Mouse (Mus musculus) layer of hippocampus, adult 9-10 months (tissue): ENCODE measurements at regions not wholly inside any gene's neighbourhood (a gene's known extent, or its start where the extent isn't known, plus 50 kb on each side); places are given as distances from the start of the nearest gene placed in this dataset.

ENCODE experiments used
- DNase-seq: peaks from one replicate; pipeline ENCODE4 v3.0.0; 2022; ENCODE audit warnings: low spot score

- no peak for DNase-seq
These were observed 359.4 kb upstream of the Cdh11 start for GRCm38 (mm10) chr8:103144835-103145234.

DNA sequence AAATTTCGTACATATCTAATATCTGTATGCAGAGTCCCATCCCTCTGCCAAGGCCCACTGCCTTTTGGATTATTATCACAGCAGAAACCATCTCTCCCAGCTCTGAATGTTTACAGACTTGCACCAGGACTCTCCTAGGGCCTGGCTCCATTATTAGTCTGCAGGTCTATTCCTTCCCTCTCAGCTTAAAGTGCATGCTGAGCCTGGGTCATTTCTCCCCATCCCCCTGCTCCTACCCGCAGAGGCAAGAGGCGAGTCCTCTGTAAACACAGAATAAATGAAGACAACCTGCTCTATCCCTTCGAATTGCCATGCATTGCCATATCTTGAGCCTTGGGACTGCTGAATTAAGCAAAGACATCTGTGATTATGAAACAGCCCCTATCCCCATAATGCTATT, 362.6 kb upstream of the Cdh11 start:
- DNase-seq, result no peak

DNA sequence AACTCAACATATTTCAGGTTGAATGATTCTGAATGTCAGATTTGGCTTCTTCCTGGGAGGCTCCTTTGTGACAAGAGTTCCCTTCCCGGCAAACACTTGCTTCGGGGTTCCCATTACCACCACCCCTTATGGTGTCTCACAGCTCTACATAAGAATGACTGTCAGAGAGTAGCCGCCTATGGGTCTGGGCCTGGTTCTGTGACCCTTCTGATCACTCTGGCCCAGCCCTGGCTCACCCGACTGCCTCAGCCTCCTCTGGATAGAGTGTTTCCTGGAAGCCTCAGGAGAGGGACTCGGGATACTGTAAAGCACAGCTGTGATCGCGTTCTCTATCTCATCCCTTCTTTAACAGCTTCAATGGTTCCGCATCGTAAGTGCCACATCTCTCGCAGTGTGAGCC, 363.0 kb upstream of the Cdh11 start:
- DNase-seq, result no peak

GRCm38 (mm10) chr8:103166623-103167316, 381.3 kb upstream of the Cdh11 start:
- DNase-seq, result no peak

- DNase-seq, result no peak
These were observed 387.9 kb upstream of the Cdh11 start for GRCm38 (mm10) chr8:103173313-103173712.

- no peak for DNase-seq
These were observed 388.5 kb upstream of the Cdh11 start for GRCm38 (mm10) chr8:103173803-103174429.

GRCm38 (mm10) chr8:103180661-103181060, 395.2 kb upstream of the Cdh11 start:
- no peak for DNase-seq

DNA sequence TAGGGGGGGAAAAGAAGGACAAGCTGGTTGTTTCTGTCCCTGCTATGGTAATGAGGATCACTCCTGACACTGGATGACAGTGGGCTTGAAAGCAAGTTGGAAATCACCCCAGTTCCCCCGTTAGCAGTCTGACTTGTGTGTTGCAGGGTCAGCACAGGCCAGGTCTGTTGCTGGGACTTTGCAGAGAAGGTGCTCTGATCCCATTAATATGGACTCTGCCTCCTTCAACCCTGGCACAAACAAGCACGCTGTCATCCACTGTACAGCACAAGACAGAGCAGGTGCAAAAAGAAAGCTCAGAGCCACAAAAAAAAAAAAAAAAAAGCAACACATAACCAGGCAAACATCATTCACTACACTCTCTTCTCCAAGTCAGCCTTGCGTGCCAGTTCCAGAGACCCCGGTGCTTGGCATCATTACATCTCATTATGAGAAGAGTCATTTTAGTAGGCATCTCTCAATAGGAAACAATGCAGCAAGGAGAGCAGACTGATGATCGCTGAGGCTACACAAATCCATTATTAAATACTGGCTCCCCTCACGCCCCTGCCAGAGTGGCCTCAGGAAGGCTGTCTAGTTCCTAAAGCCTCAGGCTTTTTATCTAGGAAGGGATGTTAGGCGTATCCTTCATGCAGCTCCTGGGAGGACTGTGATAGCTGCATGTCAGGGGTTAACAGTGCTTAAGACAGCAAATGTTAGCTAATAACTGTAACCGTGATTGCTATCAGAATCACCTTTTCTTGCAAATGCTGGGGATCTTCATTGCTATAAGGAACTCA, 403.5 kb upstream of the Cdh11 start:
- no peak for DNase-seq

- DNase-seq, result no peak
These were observed 412.8 kb upstream of the Cdh11 start for GRCm38 (mm10) chr8:103198251-103198650.

- DNase-seq, result no peak
These were observed 414.5 kb upstream of the Cdh11 start for GRCm38 (mm10) chr8:103199696-103200615.

DNA sequence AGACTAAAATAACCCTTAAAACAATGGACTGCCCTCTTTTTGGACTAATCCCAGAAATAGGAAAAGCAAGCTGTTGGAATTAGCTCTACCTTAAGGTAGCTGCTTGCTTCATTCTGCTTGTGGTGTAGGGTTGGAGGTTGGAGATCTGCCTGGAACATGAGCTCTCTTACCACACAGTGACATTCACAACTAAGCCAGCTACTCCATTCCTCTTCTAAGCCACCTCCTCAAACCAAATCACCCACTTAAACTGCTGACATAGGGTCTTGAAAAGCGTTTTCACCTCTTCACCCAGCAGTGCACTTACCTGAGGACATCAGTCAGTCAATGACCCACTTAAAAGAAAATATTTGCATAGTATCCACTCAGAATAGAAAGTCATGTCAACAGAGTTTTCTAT, 418.3 kb upstream of the Cdh11 start:
- no peak for DNase-seq

DNA sequence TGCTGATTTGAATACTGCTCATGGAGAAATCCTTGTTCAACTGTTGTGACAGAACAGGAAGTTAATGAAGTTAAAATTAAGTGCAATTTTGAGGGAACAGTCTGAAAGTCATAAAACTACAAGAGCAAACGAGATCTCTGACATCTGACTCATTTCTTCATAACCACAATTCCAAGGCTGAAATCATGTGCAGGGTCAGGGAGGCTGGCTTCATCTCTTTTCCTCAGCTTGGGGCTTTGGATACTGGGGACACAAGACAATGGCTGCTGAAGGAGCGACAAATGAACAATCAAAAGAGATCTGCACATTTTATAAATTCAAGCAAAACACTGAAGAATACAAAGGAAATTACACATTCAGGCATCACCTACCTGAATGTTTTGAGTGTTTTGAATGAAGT, 429.2 kb upstream of the Cdh11 start:
- no peak for DNase-seq

- no peak for DNase-seq
These were observed 445.5 kb upstream of the Cdh11 start for GRCm38 (mm10) chr8:103230741-103231475.

- DNase-seq, result no peak
These were observed 448.9 kb upstream of the Cdh11 start for GRCm38 (mm10) chr8:103234374-103234773.

DNA sequence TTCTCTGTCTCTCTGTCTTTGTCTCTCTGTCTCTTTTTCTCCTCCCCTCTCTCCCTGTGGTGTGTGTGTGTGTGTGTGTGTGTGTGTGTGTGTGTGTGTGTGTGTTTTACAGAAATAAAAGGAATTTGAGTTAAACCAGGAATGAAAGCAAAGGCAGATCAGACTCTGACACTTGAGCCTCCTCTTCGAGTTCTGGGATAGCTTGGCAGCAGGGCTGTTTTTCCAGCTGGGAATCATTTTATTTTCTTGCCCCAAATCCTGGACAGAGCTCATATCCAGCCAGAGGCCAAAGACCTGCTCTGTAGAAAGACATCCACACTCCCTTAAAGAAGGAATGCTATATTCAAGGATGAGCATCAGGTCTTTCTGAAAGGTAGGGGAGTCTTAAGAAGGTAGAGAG, 450.2 kb upstream of the Cdh11 start:
- DNase-seq, result no peak

DNA sequence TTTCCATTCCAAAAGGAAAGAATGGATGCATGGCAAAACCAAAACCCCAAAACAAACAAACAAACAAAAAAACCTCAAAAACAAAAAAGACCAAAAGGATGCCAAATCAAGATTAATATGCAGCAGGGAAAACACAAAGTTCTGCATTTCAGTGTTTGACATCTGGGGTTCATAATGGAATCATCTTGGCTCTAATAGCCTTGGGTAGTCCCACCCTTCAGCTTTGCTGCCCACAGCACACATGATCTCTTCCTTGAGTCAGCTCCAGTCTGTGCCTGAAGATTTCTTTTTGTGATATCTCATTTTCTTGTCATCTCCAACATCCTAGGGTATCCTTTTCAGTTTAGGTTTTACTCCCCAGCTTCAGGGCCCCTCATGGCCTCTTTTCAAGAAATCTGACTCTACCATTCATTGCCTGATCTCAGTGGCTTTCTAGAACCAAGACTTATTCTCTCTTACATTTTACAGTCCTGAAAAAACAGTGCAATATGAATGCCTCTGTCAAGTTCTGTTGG, 453.1 kb upstream of the Cdh11 start:
- no peak for DNase-seq

DNA sequence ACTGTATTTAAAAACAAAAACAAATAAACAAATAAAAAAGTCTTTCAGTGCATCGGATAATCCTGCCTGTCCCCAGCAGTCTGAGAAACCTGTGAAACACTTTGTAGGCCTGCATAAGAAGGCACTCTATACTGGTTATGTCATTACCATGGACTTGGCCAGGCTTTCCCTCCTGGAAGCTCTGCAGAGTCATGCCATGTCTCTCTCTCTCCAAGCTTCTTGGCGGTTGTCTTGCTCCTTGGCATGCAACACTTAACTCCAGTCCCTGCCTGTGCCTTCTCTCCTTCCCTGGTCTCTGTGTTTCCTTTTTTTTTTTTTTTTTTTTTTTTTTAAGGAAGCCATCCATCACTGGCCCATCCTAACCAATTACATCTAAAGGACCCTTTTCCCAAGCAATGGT, 458.7 kb upstream of the Cdh11 start:
- no peak for DNase-seq

DNA sequence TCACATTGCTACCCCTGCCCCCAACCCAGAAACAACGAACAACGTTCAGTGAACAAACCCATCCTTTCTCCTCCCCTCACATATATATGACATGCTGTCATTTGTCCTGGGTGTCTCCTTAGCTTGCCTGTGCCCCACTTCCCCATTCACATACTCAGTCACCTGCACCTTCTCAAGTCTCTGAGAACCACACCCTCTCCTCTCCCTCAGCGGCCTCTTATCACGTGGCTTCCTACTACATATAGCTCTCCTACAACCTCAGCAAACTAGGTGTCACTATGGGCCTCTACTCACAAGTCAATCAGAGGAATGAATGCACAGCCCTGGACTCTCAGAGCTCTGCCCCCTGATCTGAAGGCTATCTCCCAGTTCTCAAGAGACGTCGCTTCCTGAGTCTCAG, 459.2 kb upstream of the Cdh11 start:
- no peak for DNase-seq

GRCm38 (mm10) chr8:103245864-103246263, 460.4 kb upstream of the Cdh11 start:
- DNase-seq, result no peak

- no peak for DNase-seq
These were observed 475.8 kb upstream of the Cdh11 start for GRCm38 (mm10) chr8:103261236-103261635.

- no peak for DNase-seq
These were observed 484.6 kb upstream of the Cdh11 start for GRCm38 (mm10) chr8:103270035-103270434.
